Mouse (Mus musculus): Measurements from ENCODE around the gene Mphosph8.

DNA sequence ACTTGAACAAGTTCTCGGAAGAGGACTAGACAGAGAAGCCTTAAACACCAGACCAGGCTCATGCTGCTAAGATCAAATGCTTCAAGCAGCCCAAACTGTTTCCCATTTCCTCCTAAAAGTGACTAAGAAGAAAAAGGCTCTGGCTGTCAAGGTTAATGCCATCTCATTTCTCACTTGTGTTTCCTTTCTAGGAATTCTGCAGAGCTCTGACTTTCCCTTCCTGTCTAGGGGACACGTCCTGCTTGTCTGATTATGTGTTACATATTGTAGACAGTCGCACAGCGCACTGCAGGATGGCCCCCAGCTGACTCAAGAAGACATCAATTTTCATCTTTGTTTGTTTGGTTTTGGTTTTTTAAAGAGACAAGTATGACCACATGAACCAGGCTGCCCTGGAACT, 37.6 kb downstream of the Mphosph8 start:
- TF ChIP-seq CTCF (IDR thresholded peaks at IDR 0.05; ENCODE audit: insufficient read depth, low read length) (no peak), POLR2A (IDR thresholded peaks at IDR 0.05; ENCODE audit: borderline replicate concordance, extremely low read depth, low read depth, low read length) (no peak)
